Mouse (Mus musculus) intestine, embryonic 14.5 days (tissue): ENCODE measurements around the gene Ptger2. TPM values are rescaled to one million over a fixed set of nuclear protein-coding genes. Genes with fewer than 3 reads are reported as not detected.
A peak's percentile ranks its signal among the peaks of the same experiment; 100 is the strongest.
"Not testable (repeated sequence)": the region's sequence is repeated elsewhere in the genome, so short reads cannot be mapped to it uniquely, and the experiment has no call there.

Source experiments
- ATAC-seq: fragments of 200-750 bp; cut with Nextera tagmentation; replicated peaks from 2 replicates; pipeline ENCODE4 v1.8.0; 2017; ENCODE audit warnings: low read depth, moderate number of reproducible peaks, moderate TSS enrichment, moderate library complexity; ENCODE audit not compliant: low FRiP score, low TSS enrichment
- DNase-seq: peaks from one replicate; pipeline ENCODE4 v3.0.0-alpha.2; 2018; ENCODE audit warnings: low spot score
- H3K27ac ChIP-seq: fragments of 300-500 bp; sonication (generic); 2 replicates; pipeline ENCODE4 v1.5.1; 2014; ENCODE audit warnings: low read depth, mild to moderate bottlenecking, control low read depth
- H3K27me3 ChIP-seq: fragments of 300-500 bp; sonication (generic); replicated peaks from 2 replicates; pipeline ENCODE4 v1.6.1; 2014; ENCODE audit warnings: low read length, control low read depth; ENCODE audit not compliant: control insufficient read depth, insufficient read depth
- H3K36me3 ChIP-seq: fragments of 300-500 bp; sonication (generic); 2 replicates; pipeline ENCODE4 v1.6.1; 2014; ENCODE audit warnings: low read length, control low read depth; ENCODE audit not compliant: control insufficient read depth, insufficient read depth
- H3K4me1 ChIP-seq: fragments of 300-500 bp; sonication (generic); replicated peaks from 2 replicates; pipeline ENCODE4 v1.6.1; 2014; ENCODE audit warnings: low read length, control low read depth, mixed read lengths; ENCODE audit not compliant: control insufficient read depth, insufficient read depth
- H3K4me2 ChIP-seq: fragments of 300-500 bp; sonication (generic); 2 replicates; pipeline ENCODE4 v1.6.1; 2014; ENCODE audit warnings: low read length
- H3K4me3 ChIP-seq: fragments of 300-500 bp; sonication (generic); 2 replicates; pipeline ENCODE4 v1.5.1; 2014; ENCODE audit warnings: low read depth, low read length, control low read depth, mixed read lengths
- H3K9ac ChIP-seq: fragments of 300-500 bp; sonication (generic); 2 replicates; pipeline ENCODE4 v1.6.1; 2014; ENCODE audit warnings: mild to moderate bottlenecking, low read length
- H3K9me3 ChIP-seq: fragments of 300-500 bp; sonication (generic); 2 replicates; pipeline ENCODE4 v1.6.1; 2016; ENCODE audit warnings: low read length, control low read depth; ENCODE audit not compliant: control insufficient read depth
- WGBS: fragments of 180-500 bp; shearing (Covaris S2); extraction: QIAGEN DNeasy Blood & Tissue Kit; methylation state at CpG from one replicate; pipeline ENCODE4 v1.1.7; 2014; 5-methylcytosine and 5-hydroxymethylcytosine counted together
- polyA plus RNA-seq: library from polyadenylated mRNA; unstranded; fragments of >200 nt; fragmentation: Nextera tagmentation; extraction: Ambion mirVana; gene quantifications from 2 replicates; pipeline ENCODE4 v1.2.1, GENCODE M21; 2014

Ptger2 gene
- 1.1 and 1.2 TPM in 2 replicates for polyA plus RNA-seq

GRCm38 (mm10) chr14:44987674-44988355 lies at the start of gene Ptger2:
Ptger2 (plus strand) TSS chr14:44988195.
- not testable (repeated sequence) for ATAC-seq, DNase-seq, H3K27ac ChIP-seq, H3K36me3 ChIP-seq, H3K9me3 ChIP-seq, H3K4me1 ChIP-seq
- H3K27me3 ChIP-seq, result peaks cover 12% of the 10 kb centered on the region
- H3K4me2 ChIP-seq, result peak within 1 kb of the TSS; percentile 96
- H3K4me3 ChIP-seq, result peak within 1 kb of the TSS; percentile 46
- WGBS, result 65% methylated on average over 5 of the region's 6 CpGs
- H3K9ac ChIP-seq, result 0 out of 2 replicates have a peak within 1 kb of the TSS, but pooled peaks have one; percentile 14

- DNase-seq (no peak), ATAC-seq (no peak)
- Histone ChIP-seq H3K9ac (no peak overlapping the region), H3K9me3 (no peaks in the 10 kb centered on the region), H3K36me3 (no peaks in the 10 kb centered on the region), H3K4me3 (no peak overlapping the region), H3K4me1 (no peaks in the 10 kb centered on the region), H3K27me3 (no peaks in the 10 kb centered on the region), H3K4me2 (no peak overlapping the region), H3K27ac (no peak overlapping the region)
- 76% methylated on average over 1 of the region's 1 CpGs for WGBS
These were observed 27.2 kb upstream of the Ptger2 start for GRCm38 (mm10) chr14:44960746-44961145.

GRCm38 (mm10) chr14:44977278-44977677 lies 10.7 kb upstream of the Ptger2 start:
- peak; percentile 68 for DNase-seq
- 4% methylated on average over 4 of the region's 4 CpGs for WGBS

GRCm38 (mm10) chr14:44979887-44980286 lies 8.1 kb upstream of the Ptger2 start:
- no peak for DNase-seq
- Histone ChIP-seq H3K36me3 (no peaks in the 10 kb centered on the region), H3K27me3 (no peaks in the 10 kb centered on the region), H3K27ac (no peak overlapping the region), H3K4me2 (no peak overlapping the region), H3K4me1 (no peaks in the 10 kb centered on the region), H3K4me3 (no peak overlapping the region), H3K9me3 (no peaks in the 10 kb centered on the region), H3K9ac (no peak overlapping the region)
- ATAC-seq, result no peak
- WGBS, result 31% methylated on average over 3 of the region's 3 CpGs

More at GRCm38 (mm10) chr14:44977278-44977677, 10.7 kb upstream of the Ptger2 start:
- ATAC-seq, result 0 out of 2 replicates have a peak, but pooled peaks have one; percentile 47
- not testable (repeated sequence) for H3K27me3 ChIP-seq, H3K4me1 ChIP-seq, H3K4me3 ChIP-seq, H3K36me3 ChIP-seq, H3K9ac ChIP-seq, H3K9me3 ChIP-seq, H3K4me2 ChIP-seq, H3K27ac ChIP-seq

- no peak overlapping the region for H3K9ac ChIP-seq
- no peak overlapping the region for H3K27ac ChIP-seq
- 0 out of 2 replicates have a peak, but pooled peaks cover under 1% of the 10 kb centered on the region for H3K27me3 ChIP-seq
- no peaks in the 10 kb centered on the region for H3K9me3 ChIP-seq
- H3K4me3 ChIP-seq, result no peak overlapping the region
- ATAC-seq (no peak), DNase-seq (no peak)
- H3K4me2 ChIP-seq, result no peak overlapping the region
- H3K36me3 ChIP-seq, result no peaks in the 10 kb centered on the region
- no peaks in the 10 kb centered on the region for H3K4me1 ChIP-seq
- 8% methylated on average over 4 of the region's 4 CpGs for WGBS
These were observed 6.5 kb upstream of the Ptger2 start for GRCm38 (mm10) chr14:44981490-44981889.

- Histone ChIP-seq H3K36me3 (no peaks in the 10 kb centered on the region), H3K9me3 (no peaks in the 10 kb centered on the region), H3K4me1 (no peaks in the 10 kb centered on the region; the same call in 1 of the 2 replicates), H3K4me3 (no peak overlapping the region), H3K9ac (no peak overlapping the region), H3K27ac (no peak overlapping the region), H3K27me3 (0 out of 2 replicates have a peak, but pooled peaks cover 3% of the 10 kb centered on the region), H3K4me2 (no peak overlapping the region)
- DNase-seq (no peak), ATAC-seq (no peak)
- 53% methylated on average over 9 of the region's 9 CpGs for WGBS
These were observed 3.9 kb upstream of the Ptger2 start for GRCm38 (mm10) chr14:44984106-44984505.

GRCm38 (mm10) chr14:44986248-44986647 lies 1.7 kb upstream of the Ptger2 start:
- H3K4me3 ChIP-seq, result no peak overlapping the region
- H3K4me1 ChIP-seq, result no peaks in the 10 kb centered on the region; the same call in 1 of the 2 replicates
- no peak for DNase-seq

GRCm38 (mm10) chr14:44988456-44989016 lies 541 bp downstream of the Ptger2 start:
- Histone ChIP-seq H3K4me1 (no peaks in the 10 kb centered on the region; the same call in 1 of the 2 replicates), H3K9me3 (no peaks in the 10 kb centered on the region), H3K4me2 (peak overlapping the region; percentile 96), H3K36me3 (no peaks in the 10 kb centered on the region), H3K27me3 (peaks cover 12% of the 10 kb centered on the region), H3K4me3 (peak overlapping the region; percentile 46), H3K27ac (no peak overlapping the region), H3K9ac (0 out of 2 replicates have a peak overlapping the region, but pooled peaks have one; percentile 14)
- 6% methylated on average over 14 of the region's 14 CpGs for WGBS
- peak; percentile 72; the same call in 1 of the 2 replicates for ATAC-seq
- DNase-seq, result peak; percentile 81

More at GRCm38 (mm10) chr14:44986248-44986647, 1.7 kb upstream of the Ptger2 start:
- H3K4me2 ChIP-seq, result no peak overlapping the region
- no peak overlapping the region for H3K9ac ChIP-seq
- H3K36me3 ChIP-seq, result no peaks in the 10 kb centered on the region
- H3K27me3 ChIP-seq, result peaks cover 12% of the 10 kb centered on the region
- no peaks in the 10 kb centered on the region for H3K9me3 ChIP-seq
- H3K27ac ChIP-seq, result no peak overlapping the region
- ATAC-seq, result no peak
